Mouse (Mus musculus) heart, adult 2 months (tissue): ENCODE measurements around the gene Bnip3.

ENCODE experiments used
- CTCF ChIP-seq: fragments of 200-600 bp; IDR thresholded peaks from 2 replicates; pipeline ENCODE4 v1.8.1; 2022; ENCODE audit warnings: antibody characterized with exemption, mild to moderate bottlenecking, moderate library complexity
- EP300 ChIP-seq: fragments of 200-500 bp; IDR thresholded peaks from 2 replicates; pipeline ENCODE4 v1.6.1; 2011; ENCODE audit warnings: low read depth, low read length, control low read depth; ENCODE audit not compliant: insufficient read depth
- POLR2A ChIP-seq: fragments of 200-500 bp; IDR thresholded peaks from 2 replicates; pipeline ENCODE4 v1.6.1; 2011; ENCODE audit warnings: mild to moderate bottlenecking, low read depth, low read length, control low read depth; ENCODE audit not compliant: insufficient read depth

GRCm38 (mm10) chr7:138885365-138886289 is 23.7 kb downstream of the Bnip3 start:
- TF ChIP-seq CTCF (no peak), POLR2A (no peak), EP300 (no peak)
